Mouse (Mus musculus) embryo, embryonic 11 days (tissue): ENCODE measurements at regions not wholly inside any gene's neighbourhood (a gene's known extent, or its start where the extent isn't known, plus 50 kb on each side); places are given as distances from the start of the nearest gene placed in this dataset.

Experiments used
- DNase-seq: peaks from one replicate; pipeline ENCODE4 v3.0.0-alpha.2; 2015

GRCm38 (mm10) chr9:41211865-41212302, 50.4 kb upstream of the Ubash3b start:
- DNase-seq: no peak
